ENCODE assay signal across 19 mouse cellular contexts in genomic region chr4:64669722-64670121, GRCm38 (mm10).
"Had no signal": no experiment of that assay in that cellular context is flagged by ENCODE, and none has a peak within 500 bp of the region (broad histone marks: within the 10 kb centered on the region; RNA-seq: fewer than 3 reads in every experiment).

No protein-coding gene starts in this region.

- H3K27me3 ChIP-seq: liver, embryonic 15.5 days; lung, embryonic 15.5 days; megakaryocyte, embryonic 14.5 days; midbrain, embryonic 13.5 days; midbrain, embryonic 15.5 days; neural tube, embryonic 12.5 days; stomach, embryonic 15.5 days had no signal

- H3K4me1 ChIP-seq: liver, embryonic 15.5 days; lung, embryonic 15.5 days; megakaryocyte, embryonic 14.5 days; midbrain, embryonic 10.5 days; midbrain, embryonic 13.5 days; midbrain, embryonic 15.5 days; neural tube, embryonic 12.5 days; stomach, embryonic 15.5 days had no signal

- DNase-seq: liver, postnatal 0 days; lung, adult 2 months; lung, postnatal 14 days; lung, postnatal 36 days; right cerebral cortex, postnatal 14 days; thymus, adult 2 months; thymus, postnatal 25 days; thymus, postnatal 4 days had no signal

- H3K4me2 ChIP-seq: liver, embryonic 15.5 days; lung, embryonic 15.5 days; midbrain, embryonic 13.5 days; midbrain, embryonic 15.5 days; neural tube, embryonic 12.5 days; stomach, embryonic 15.5 days had no signal

- H3K4me3 ChIP-seq: liver, embryonic 15.5 days; lung, embryonic 15.5 days; megakaryocyte, embryonic 14.5 days; midbrain, embryonic 10.5 days; midbrain, embryonic 13.5 days; midbrain, embryonic 15.5 days; neural tube, embryonic 12.5 days; stomach, embryonic 15.5 days had no signal

- H3K9me3 ChIP-seq: liver, embryonic 15.5 days; lung, embryonic 15.5 days; megakaryocyte, embryonic 14.5 days; midbrain, embryonic 10.5 days; midbrain, embryonic 13.5 days; midbrain, embryonic 15.5 days; neural tube, embryonic 12.5 days; stomach, embryonic 15.5 days had no signal

- H3K27ac ChIP-seq: liver, embryonic 15.5 days; lung, embryonic 15.5 days; macrophage; midbrain, embryonic 10.5 days; midbrain, embryonic 13.5 days; midbrain, embryonic 15.5 days; neural tube, embryonic 12.5 days; stomach, embryonic 15.5 days; stomach, postnatal 0 days had no signal

- ATAC-seq: liver, postnatal 0 days; lung, postnatal 0 days; midbrain, embryonic 13.5 days; midbrain, embryonic 15.5 days had no signal

- H3K9ac ChIP-seq: liver, embryonic 15.5 days; liver, postnatal 0 days; lung, embryonic 15.5 days; midbrain, embryonic 13.5 days; midbrain, embryonic 15.5 days; neural tube, embryonic 12.5 days; stomach, embryonic 15.5 days had no signal

- H3K36me3 ChIP-seq: liver, embryonic 15.5 days; lung, embryonic 15.5 days; midbrain, embryonic 10.5 days; midbrain, embryonic 13.5 days; midbrain, embryonic 15.5 days; neural tube, embryonic 12.5 days; stomach, embryonic 15.5 days had no signal
